ENCODE assay signal across 8 mouse cellular contexts in the genomic region with DNA sequence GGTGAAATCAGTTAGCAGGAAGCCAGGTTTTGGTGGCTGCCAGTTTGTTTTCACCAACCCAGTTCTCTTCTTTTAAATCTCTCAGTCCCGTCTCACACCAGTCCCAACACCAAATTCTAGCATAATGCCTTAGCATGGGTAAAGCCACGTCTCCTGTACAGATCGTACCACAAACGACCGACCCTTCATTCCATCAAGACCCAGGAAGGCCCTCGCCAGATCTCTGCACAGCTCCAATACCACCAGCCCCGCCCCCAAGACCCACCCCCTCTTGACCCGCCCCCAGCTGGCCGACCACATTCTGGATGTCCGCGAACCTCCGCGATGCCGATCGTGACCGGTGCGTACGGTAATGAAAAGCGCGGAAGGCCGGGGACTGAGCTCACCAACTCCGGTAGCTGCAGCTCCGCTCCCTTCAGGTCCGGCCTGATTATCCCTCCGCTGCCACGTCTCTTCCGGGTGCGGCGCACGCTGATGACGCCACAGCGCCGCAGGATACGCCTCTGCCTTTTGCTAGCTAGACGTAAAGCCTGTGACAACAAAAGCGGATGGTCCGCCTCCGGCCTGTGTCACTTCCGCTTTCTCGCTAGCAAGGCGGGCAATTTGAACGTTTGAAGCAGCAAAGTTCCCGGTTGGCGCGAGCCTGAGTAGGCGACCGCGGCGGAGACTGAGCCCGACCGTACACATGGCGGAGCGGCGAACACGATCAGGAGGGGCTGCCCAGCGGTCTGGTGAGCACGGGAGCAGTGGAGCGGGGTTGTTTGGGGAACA. TPM values are rescaled to one million over a fixed set of nuclear protein-coding genes. Genes with fewer than 3 reads are reported as not detected.
DNase-seq lines count a peak whose midpoint lies in the region; ATAC-seq and TF ChIP-seq lines count a peak whose summit lies in the region.

A gene (minus strand): TSS at position 479 of the 771 bp plus-strand sequence.
A gene (plus strand): TSS at position 506 of the 771 bp plus-strand sequence.

- H3K36me3 ChIP-seq in C2C12 (ENCODE audit: control insufficient read depth, insufficient read depth): peaks cover 49% of the 10 kb centered on the region
- peaks cover 82% of the 10 kb centered on the region for H3K36me3 ChIP-seq in erythroblast, embryonic 14.5 days (ENCODE audit: control insufficient read depth)
- peaks cover 55% of the 10 kb centered on the region for H3K36me3 ChIP-seq in heart, embryonic 12.5 days
- H3K36me3 ChIP-seq in kidney, postnatal 0 days (ENCODE audit: insufficient read depth, low read length): peaks cover 28% of the 10 kb centered on the region
- peaks cover 26% of the 10 kb centered on the region for H3K36me3 ChIP-seq in liver, embryonic 11.5 days (ENCODE audit: control insufficient read depth, insufficient read depth, low read length)
- H3K36me3 ChIP-seq in stomach, embryonic 14.5 days (ENCODE audit: control insufficient read depth, insufficient read depth, low read length): peaks cover 34% of the 10 kb centered on the region

- DNase-seq in brain, embryonic 14.5 days (ENCODE audit: low read depth): peak; percentile 99
- peak; percentile 98 for DNase-seq in kidney, postnatal 0 days (ENCODE audit: low spot score)
- DNase-seq in liver, embryonic 11.5 days (ENCODE audit: low spot score): peak; percentile 94
- peak; percentile 98 for DNase-seq in naive thymus-derived CD4-positive, alpha-beta T cell, adult 2 months (ENCODE audit: low read depth)

- H3K27me3 ChIP-seq in C2C12 (ENCODE audit: control insufficient read depth, insufficient read depth, insufficient read length): no peaks in the 10 kb centered on the region
- no peaks in the 10 kb centered on the region for H3K27me3 ChIP-seq in erythroblast, embryonic 14.5 days (ENCODE audit: control insufficient read depth)
- H3K27me3 ChIP-seq in heart, embryonic 12.5 days (replicated peaks): no peaks in the 10 kb centered on the region
- no peaks in the 10 kb centered on the region for H3K27me3 ChIP-seq in kidney, postnatal 0 days (ENCODE audit: insufficient read depth, low read length)
- H3K27me3 ChIP-seq in liver, embryonic 11.5 days (replicated peaks; ENCODE audit: control insufficient read depth, insufficient read depth, low read length): no peaks in the 10 kb centered on the region
- no peaks in the 10 kb centered on the region for H3K27me3 ChIP-seq in stomach, embryonic 14.5 days (ENCODE audit: control insufficient read depth, insufficient read depth, low read length)

- TF ChIP-seq CTCF in C2C12 (IDR thresholded peaks at IDR 0.05; ENCODE audit: control insufficient read depth, insufficient read depth, insufficient read length): no peak
- no peak for TF ChIP-seq CTCF in brain, embryonic 14.5 days (IDR thresholded peaks at IDR 0.05; ENCODE audit: borderline replicate concordance, extremely low read depth, insufficient read depth, insufficient read length)
- no peak for TF ChIP-seq CTCF in kidney, postnatal 0 days (IDR thresholded peaks at IDR 0.05; ENCODE audit: low read depth)

- H3ac ChIP-seq in C2C12 (ENCODE audit: control insufficient read depth, insufficient read length, low read depth): peak within 1 kb of the TSS; percentile 96

- peak within 1 kb of the TSS; percentile 53; the same call in 1 of the 2 replicates for H3K27ac ChIP-seq in heart, embryonic 12.5 days (ENCODE audit: poor library complexity, severe bottlenecking)
- H3K27ac ChIP-seq in kidney, postnatal 0 days: peak within 1 kb of the TSS; percentile 70
- peak within 1 kb of the TSS; percentile 84 for H3K27ac ChIP-seq in liver, embryonic 11.5 days (ENCODE audit: low read depth, low read length)
- H3K27ac ChIP-seq in stomach, embryonic 14.5 days (ENCODE audit: low read length): peak within 1 kb of the TSS; percentile 44; the same call in 1 of the 2 replicates

- H3K9me3 ChIP-seq in erythroblast, embryonic 14.5 days (ENCODE audit: control insufficient read depth, low read length): no peaks in the 10 kb centered on the region
- no peaks in the 10 kb centered on the region for H3K9me3 ChIP-seq in heart, embryonic 12.5 days (replicated peaks)
- H3K9me3 ChIP-seq in kidney, postnatal 0 days (replicated peaks; ENCODE audit: low read length): no peaks in the 10 kb centered on the region
- no peaks in the 10 kb centered on the region for H3K9me3 ChIP-seq in liver, embryonic 11.5 days (ENCODE audit: control insufficient read depth, low read length)
- H3K9me3 ChIP-seq in stomach, embryonic 14.5 days (ENCODE audit: control insufficient read depth, low read depth, low read length): no peaks in the 10 kb centered on the region

- H3K4me3 ChIP-seq in C2C12 (ENCODE audit: insufficient read depth, poor library complexity, severe bottlenecking): peak within 1 kb of the TSS; percentile 98
- H3K4me3 ChIP-seq in erythroblast, embryonic 14.5 days (replicated peaks): peak within 1 kb of the TSS; percentile 76
- peak within 1 kb of the TSS; percentile 83 for H3K4me3 ChIP-seq in heart, embryonic 12.5 days
- H3K4me3 ChIP-seq in kidney, postnatal 0 days (replicated peaks; ENCODE audit: low read depth, low read length): peak within 1 kb of the TSS; percentile 70
- H3K4me3 ChIP-seq in liver, embryonic 11.5 days (ENCODE audit: low read depth, low read length): peak within 1 kb of the TSS; percentile 75
- peak within 1 kb of the TSS; percentile 60 for H3K4me3 ChIP-seq in stomach, embryonic 14.5 days (ENCODE audit: low read depth, low read length)

- ATAC-seq in heart, embryonic 12.5 days (ENCODE audit: insufficient number of reproducible peaks, low FRiP score): peak; percentile 93
- ATAC-seq in kidney, postnatal 0 days (replicated peaks; ENCODE audit: low FRiP score, low read depth): peak; percentile 88
- ATAC-seq in liver, embryonic 11.5 days (replicated peaks; ENCODE audit: low FRiP score): peak; percentile 86
- peak; percentile 89 for ATAC-seq in stomach, embryonic 14.5 days (ENCODE audit: insufficient number of reproducible peaks, insufficient read depth, low FRiP score, low read depth)

- peaks cover 70% of the 10 kb centered on the region for H3K79me2 ChIP-seq in C2C12 (ENCODE audit: control insufficient read depth, insufficient read depth)

- WGBS in heart, embryonic 12.5 days: under 1% methylated on average over 58 of the region's 58 CpGs
- WGBS in kidney, postnatal 0 days: under 1% methylated on average over 58 of the region's 58 CpGs
- under 1% methylated on average over 58 of the region's 58 CpGs for WGBS in liver, embryonic 11.5 days
- WGBS in stomach, embryonic 14.5 days: under 1% methylated on average over 58 of the region's 58 CpGs

- peak; percentile 51; the same call in 1 of the 2 replicates for TF ChIP-seq POLR2A in brain, embryonic 14.5 days (IDR thresholded peaks at IDR 0.05; ENCODE audit: borderline replicate concordance, extremely low read depth, insufficient read depth, insufficient read length, poor library complexity, severe bottlenecking)

- peaks cover 48% of the 10 kb centered on the region for H3K4me1 ChIP-seq in erythroblast, embryonic 14.5 days (ENCODE audit: control insufficient read depth)
- H3K4me1 ChIP-seq in heart, embryonic 12.5 days (replicated peaks): peaks cover 17% of the 10 kb centered on the region
- H3K4me1 ChIP-seq in kidney, postnatal 0 days (replicated peaks; ENCODE audit: insufficient read depth, low read length): 0 out of 2 replicates have a peak, but pooled peaks cover 6% of the 10 kb centered on the region
- peaks cover 10% of the 10 kb centered on the region for H3K4me1 ChIP-seq in liver, embryonic 11.5 days (replicated peaks; ENCODE audit: control insufficient read depth, insufficient read depth, low read length)
- peaks cover 11% of the 10 kb centered on the region for H3K4me1 ChIP-seq in stomach, embryonic 14.5 days (ENCODE audit: control insufficient read depth, insufficient read depth, low read length)

- peak within 1 kb of the TSS; percentile 81 for H3K9ac ChIP-seq in heart, embryonic 12.5 days
- H3K9ac ChIP-seq in kidney, postnatal 0 days (ENCODE audit: low read depth, low read length): peak within 1 kb of the TSS; percentile 75
- peak within 1 kb of the TSS; percentile 81 for H3K9ac ChIP-seq in liver, embryonic 11.5 days (ENCODE audit: low read depth, low read length)
- peak within 1 kb of the TSS; percentile 64 for H3K9ac ChIP-seq in stomach, embryonic 14.5 days (replicated peaks; ENCODE audit: low read depth, low read length)

- H3K4me2 ChIP-seq in heart, embryonic 12.5 days: peak within 1 kb of the TSS; percentile 91
- peak within 1 kb of the TSS; percentile 92 for H3K4me2 ChIP-seq in kidney, postnatal 0 days (ENCODE audit: low read length)
- peak within 1 kb of the TSS; percentile 91 for H3K4me2 ChIP-seq in liver, embryonic 11.5 days
- peak within 1 kb of the TSS; percentile 97 for H3K4me2 ChIP-seq in stomach, embryonic 14.5 days (replicated peaks; ENCODE audit: low read depth, low read length)

- H3K79me3 ChIP-seq in C2C12 (ENCODE audit: low read depth): peaks cover 36% of the 10 kb centered on the region

TF ChIP-seq in C2C12, 6 proteins besides CTCF, POLR2A, EP300 and RAD21:
- TF ChIP-seq MAX (IDR thresholded peaks at IDR 0.05) (peak; percentile 60), MYOD1 (IDR thresholded peaks at IDR 0.05; ENCODE audit: control insufficient read depth, insufficient read length, low read depth) (no peak)

RNA-seq across cellular contexts. Expression of the first gene that starts in this region (rescaled TPM):
- 59.7 TPM for polyA plus RNA-seq in C2C12 (2012; fragmentation: generic; extraction: Trizol)
- polyA plus RNA-seq in brain, embryonic 14.5 days (2012; rRNA removed): 103 and 127 TPM in 2 replicates
- 5.1 and 6.9 TPM in 2 replicates for polyA plus RNA-seq in erythroblast, embryonic 14.5 days (2012)
- polyA plus RNA-seq in heart, embryonic 12.5 days (2016; fragmentation: Nextera tagmentation; extraction: Ambion mirVana): 48.9 and 52.4 TPM in 2 replicates
- 71.7 and 74.3 TPM in 2 replicates for polyA plus RNA-seq in kidney, postnatal 0 days (2015; fragmentation: Nextera tagmentation; extraction: Ambion mirVana)
- polyA plus RNA-seq in liver, embryonic 11.5 days (2014; fragmentation: Nextera tagmentation; extraction: Ambion mirVana): 50.4 and 52.3 TPM in 2 replicates
- polyA plus RNA-seq in stomach, embryonic 14.5 days (2014; fragmentation: Nextera tagmentation; extraction: Ambion mirVana): 77.7 and 81.6 TPM in 2 replicates

RNA-seq across cellular contexts. Expression of the second gene that starts in this region (rescaled TPM):
- 33.0 TPM for polyA plus RNA-seq in C2C12 (2012; fragmentation: generic; extraction: Trizol)
- 9.7 and 16.3 TPM in 2 replicates for polyA plus RNA-seq in brain, embryonic 14.5 days (2012; rRNA removed)
- 2.2 and 2.3 TPM in 2 replicates for polyA plus RNA-seq in erythroblast, embryonic 14.5 days (2012)
- 27.4 and 27.7 TPM in 2 replicates for polyA plus RNA-seq in heart, embryonic 12.5 days (2016; fragmentation: Nextera tagmentation; extraction: Ambion mirVana)
- 16.1 and 19.4 TPM in 2 replicates for polyA plus RNA-seq in kidney, postnatal 0 days (2015; fragmentation: Nextera tagmentation; extraction: Ambion mirVana)
- polyA plus RNA-seq in liver, embryonic 11.5 days (2014; fragmentation: Nextera tagmentation; extraction: Ambion mirVana): 50.8 and 55.3 TPM in 2 replicates
- 37.2 and 39.0 TPM in 2 replicates for polyA plus RNA-seq in stomach, embryonic 14.5 days (2014; fragmentation: Nextera tagmentation; extraction: Ambion mirVana)

Comparison
In these comparisons a context has a peak if more than half of its experiments do, and no peak if none do; other contexts are left out.
1. Peak in every context shown above with its lines: DNase-seq, ATAC-seq, H3K4me3 ChIP-seq and H3K27ac ChIP-seq.